Mouse (Mus musculus): ENCODE data around the gene Ankrd33b.

Gene Ankrd33b

DNA sequence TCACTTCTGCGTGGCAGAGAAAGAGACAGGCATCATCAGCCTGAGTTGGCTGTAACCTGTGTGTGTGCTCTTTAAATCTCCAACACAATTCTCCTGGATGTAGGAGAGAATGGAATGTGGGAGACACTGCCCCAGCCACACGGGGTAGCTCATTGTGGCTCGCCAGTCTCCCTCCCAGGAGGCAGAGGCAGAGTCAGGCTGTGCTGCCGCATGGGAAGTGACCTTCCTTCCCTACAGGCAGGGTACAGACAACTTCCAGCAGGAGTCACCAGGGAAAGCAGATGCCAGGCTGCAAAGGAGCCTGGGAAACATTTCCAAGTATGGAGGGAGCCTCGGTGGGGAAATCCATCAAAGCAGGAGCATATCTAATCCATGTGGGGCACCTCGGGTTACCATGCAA, 62.3 kb downstream of the Ankrd33b start:
- WGBS: 58% methylated on average over 6 of the region's 6 CpGs

DNA sequence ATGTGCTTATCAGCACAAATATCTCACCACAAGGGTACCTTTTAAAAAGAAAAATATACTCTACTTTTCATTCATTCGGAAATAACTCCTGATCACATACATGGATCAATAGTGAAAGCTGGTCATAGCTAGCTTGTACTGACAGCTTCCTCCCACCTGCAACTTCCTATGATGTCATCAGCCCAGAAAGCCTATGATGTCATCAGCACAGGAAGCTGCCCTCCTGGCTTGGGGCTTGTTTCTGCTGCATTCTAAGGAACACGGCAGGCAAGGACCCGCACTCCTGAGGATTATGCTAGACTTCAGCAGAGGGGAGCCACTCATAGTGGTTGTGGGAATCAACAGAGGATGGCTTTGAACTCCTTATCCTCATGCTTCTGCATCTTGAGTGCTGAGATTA, 63.2 kb downstream of the Ankrd33b start:
- 74% methylated on average over 3 of the region's 3 CpGs for WGBS

DNA sequence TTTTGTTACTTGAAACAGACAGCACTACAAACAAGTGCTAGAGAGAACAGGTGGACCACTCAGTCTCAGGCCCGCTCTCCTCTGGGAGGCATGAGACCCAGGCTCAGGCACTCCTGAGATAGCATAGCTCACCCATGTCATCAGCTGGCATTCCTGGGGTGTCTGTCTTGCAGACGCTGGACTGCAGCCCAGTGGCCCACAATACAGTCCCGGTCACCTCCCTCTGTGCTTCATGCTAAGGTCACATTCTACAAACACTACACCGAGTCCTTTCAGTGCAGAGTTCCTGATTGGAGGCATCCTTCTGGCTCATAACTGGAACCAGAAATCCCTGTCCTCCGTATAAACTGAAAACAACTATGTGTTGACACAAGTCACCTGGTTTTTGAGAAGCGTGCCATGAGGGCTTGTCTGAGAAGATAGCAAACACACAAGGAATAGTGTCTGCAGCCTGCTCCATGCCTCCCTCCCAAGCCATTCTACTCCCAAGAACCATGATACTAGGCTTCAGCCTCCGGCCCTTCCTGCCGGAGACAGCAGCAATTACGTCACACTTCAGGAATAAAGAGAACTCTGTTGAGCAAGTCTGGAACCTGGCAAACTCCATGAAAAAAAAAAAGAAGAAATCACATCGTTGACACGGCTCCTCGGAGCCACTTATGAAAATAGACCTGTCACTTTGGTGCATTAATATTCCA, 65.1 kb downstream of the Ankrd33b start:
- 63% methylated on average over 12 of the region's 12 CpGs for WGBS

DNA sequence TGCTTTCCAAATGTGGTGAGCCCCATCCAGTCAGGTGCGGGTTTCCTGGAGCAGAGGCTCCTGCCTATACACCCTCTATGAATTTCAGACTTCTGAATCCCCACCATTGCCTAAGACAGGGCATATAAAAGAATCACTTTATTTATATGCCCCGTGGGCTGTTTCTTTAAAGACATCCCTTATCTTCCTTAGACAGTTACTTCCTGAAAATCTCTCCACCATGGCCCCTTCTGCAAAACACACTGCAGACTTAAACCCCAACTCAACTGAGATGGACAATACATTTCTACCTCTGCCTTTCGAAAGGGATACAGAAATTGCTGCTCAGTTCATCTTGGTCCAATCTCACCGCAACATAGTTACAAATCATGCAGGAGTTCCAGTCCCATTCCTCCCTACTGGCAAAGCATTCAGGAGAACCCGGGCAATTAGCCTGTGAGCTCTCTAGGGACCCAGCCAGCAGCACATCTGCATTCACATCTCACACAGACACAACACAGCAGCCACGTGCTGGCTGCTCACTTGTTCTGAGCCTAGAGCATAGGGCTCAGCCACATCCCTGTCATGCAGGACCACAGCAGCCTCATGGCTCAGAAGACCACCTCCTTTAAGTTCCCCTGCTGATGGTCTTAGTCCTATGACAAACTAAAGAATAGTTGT, 68.1 kb downstream of the Ankrd33b start:
- 58% methylated on average over 6 of the region's 6 CpGs for WGBS

DNA sequence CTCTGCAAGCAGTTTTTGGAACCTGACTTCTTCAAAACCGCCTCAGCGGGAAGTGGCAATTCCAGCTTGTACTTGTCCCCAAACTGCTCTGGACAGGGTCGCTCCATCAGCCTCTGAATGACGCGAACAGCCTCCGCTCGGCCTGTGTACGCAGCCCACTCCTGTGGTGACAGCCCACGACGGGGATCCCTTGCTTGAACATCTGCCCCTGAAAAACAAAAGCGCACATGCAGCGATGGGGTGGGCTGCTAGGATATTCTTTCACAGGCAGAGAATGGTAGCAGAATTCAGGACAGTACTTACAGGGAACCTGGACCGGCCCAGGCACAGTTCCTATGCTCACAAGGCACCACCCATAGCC, 69.8 kb downstream of the Ankrd33b start:
- WGBS: 43% methylated on average over 13 of the region's 13 CpGs

DNA sequence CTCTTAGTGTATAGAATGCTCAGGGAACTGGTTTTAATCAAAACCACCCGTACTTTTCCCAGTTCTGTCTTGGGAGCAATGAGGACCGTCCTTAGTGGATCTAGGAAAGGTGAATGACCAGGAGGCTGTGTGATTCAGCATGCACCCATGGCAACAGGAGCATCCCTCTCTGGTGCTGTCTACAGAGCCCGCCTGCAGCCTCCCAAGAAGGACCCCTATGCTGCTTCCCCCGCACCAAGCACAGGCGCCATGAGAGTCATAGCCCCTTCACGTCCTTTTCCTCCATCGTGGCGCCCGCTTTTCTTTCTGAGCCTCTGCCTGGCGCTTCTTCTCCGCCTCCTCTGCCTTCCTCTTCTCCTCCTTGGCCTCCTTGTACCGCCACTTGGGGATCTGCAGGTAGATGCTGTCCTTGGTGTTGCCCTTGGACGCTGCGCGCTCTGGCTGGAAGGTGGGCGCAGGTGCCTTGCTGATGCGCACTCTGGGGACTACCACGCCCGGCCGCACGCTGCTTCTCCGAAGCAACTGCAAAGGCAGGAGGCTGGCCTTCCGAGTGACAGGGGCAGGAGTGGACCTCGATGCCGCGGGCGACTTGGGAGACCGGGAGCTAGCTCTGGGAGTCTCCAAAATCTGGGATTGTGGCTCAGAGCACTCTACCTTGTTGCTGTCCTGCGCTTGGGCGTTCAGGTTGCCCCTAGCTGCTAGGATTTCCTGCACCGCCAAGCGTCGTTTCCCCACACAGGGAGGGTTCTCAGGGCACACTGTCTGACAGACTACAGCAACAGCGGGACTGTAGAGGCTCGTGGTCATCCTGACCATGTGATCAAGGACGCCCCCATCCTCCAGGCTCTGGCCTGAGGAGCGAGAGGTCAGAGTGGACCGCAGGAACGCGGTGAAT, 70.4 kb downstream of the Ankrd33b start:
- WGBS: 35% methylated on average over 40 of the region's 40 CpGs

DNA sequence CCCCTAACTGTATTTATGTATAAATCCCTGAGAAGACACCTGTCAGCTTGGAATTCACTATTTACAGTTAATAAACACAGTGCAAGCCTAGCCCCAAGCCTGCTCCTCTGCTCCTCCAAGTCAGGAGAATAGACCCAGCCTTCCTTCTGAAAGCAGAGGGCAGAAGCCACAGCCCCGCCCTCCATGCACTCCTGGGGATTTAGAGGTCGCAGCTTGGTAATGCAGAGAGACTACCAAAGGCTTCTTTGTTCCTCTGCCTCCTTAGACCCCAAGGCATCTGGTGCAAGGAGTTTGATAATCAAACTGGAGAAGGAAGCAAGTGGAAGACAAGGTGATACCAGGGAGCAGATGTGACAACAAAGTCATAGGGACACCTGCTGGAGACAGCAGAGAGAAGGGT, 73.2 kb downstream of the Ankrd33b start:
- WGBS: 60% methylated on average over 2 of the region's 2 CpGs

DNA sequence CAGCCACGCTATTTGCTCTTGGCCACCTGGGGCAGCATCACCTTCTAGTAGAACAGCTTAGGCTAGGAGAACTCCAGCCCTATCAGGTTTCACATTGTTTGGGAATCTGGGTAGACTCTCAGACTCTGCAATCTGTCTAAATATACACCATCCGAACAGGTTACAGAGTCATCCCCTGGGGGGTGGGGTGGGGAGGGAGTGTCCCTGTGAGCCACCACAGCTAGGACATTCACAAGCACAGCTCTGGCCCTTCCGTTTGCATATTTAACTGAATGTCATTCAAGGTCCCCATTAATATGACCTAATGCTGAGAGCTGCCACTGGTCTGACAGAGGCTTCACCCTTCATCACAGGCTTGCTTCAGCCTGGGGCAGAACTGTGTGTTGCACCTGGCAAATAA, 74.9 kb downstream of the Ankrd33b start:
- WGBS: 59% methylated on average over 3 of the region's 3 CpGs

DNA sequence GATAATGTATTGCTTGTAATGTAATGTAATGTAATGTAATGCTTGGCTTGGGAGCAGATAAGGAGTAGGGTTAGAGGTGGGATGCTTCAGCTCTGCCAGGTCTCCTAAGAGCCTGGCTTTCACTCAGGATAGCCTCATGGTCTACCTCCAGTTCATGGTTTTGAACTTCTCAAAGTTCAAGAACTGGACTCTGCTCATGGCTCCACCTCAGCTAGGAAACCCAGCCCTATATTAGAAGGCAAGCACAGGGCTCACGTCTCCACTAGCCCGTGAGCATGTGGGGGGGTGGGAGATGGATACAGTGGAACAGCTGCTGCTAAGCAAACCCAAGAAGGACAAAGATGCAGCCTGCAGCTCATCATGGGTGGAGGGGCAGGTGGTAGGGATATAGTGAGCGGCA, 81.8 kb downstream of the Ankrd33b start:
- 76% methylated on average over 3 of the region's 3 CpGs for WGBS

DNA sequence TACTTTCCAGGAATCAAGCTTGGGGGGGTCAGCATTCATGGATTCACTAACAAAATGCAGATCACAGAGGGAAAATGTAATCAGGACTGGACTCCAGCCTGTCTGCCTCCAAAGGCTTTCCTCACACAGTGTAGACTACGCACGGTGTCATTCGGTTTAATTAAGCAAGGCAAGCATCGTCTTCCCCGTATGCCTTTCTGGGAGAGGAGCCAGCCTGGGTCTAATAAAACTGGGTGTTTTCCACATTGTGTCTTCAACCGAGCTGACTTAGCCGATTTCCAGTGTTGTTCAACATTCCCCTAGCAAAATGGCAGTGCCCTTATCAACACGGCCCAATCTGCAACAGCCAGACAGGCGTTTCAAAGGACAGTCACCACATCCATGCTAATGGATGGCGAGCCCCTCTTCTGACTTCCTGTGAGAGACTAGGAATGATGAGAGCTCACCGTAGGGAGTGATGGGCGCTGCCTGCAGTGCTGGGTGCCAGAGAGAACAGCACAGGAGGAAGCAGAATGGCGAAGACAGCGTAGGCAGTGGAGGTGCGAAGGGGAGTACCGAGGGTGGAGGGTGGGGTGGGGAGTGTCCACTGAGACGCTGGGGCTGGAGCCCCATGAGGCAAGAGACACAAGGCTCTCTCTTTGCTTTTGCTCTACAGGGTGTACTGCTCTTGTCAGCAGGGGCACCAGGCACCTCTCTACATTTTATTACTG, 82.4 kb downstream of the Ankrd33b start:
- 37% methylated on average over 17 of the region's 17 CpGs for WGBS

DNA sequence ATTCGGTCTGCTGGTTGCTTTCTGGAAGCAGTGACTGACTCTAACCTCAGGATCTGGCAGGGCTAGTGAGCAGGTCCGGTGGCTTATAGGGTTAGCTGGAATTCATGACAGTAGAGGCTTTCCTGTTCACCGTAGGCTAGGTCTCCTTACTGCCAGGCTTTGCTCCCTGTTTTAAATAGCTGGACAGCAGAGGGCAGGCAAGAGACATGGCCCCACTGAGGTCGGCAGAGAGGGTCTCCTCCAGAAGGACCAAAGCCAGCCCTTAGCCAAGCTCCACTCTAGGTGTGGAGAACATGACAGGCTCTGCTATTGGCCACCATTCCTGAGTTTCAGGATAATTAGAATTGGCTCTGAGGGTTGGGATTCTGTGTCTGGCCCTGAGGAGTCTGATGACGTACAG, 83.4 kb downstream of the Ankrd33b start:
- WGBS: 64% methylated on average over 5 of the region's 5 CpGs

DNA sequence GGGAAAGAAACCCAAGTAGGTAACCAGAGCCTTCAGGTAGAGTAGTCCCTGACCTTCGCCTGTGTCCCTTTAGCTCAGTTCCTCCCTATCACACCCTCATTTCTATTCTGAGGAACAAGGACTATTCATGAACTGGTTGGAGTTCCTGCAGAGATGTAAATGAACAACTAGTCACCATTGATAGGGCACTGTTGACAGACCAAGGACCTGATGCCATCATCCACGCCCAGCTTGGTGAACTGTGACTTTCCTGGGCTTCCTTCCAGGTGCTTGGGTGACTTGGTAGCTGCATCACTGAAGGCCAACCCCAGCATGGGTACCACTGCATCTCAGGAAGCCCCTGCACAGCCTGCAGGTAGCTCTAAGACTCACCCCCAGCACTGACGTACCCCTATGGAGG, 85.2 kb downstream of the Ankrd33b start:
- 93% methylated on average over 3 of the region's 3 CpGs for WGBS

DNA sequence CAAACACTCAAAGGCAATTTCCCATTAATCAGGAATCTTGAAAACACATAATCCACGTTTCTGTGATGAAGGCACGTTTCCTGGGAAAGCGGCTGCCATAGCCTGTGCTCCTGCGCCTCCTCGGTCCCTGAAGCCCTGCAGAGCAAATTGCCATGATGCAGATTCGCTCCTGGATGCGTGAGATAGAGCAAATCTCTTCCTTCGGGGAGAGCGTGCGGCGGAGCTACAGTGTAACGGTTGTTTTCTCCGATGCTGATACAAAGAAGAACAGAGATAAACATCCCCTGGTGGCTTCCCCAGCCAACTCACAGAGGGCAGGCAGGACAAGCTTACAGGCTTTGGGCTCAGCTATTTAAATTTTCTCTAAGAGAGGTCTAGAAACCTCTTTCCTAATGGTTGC, 85.7 kb downstream of the Ankrd33b start:
- WGBS: 89% methylated on average over 13 of the region's 13 CpGs

DNA sequence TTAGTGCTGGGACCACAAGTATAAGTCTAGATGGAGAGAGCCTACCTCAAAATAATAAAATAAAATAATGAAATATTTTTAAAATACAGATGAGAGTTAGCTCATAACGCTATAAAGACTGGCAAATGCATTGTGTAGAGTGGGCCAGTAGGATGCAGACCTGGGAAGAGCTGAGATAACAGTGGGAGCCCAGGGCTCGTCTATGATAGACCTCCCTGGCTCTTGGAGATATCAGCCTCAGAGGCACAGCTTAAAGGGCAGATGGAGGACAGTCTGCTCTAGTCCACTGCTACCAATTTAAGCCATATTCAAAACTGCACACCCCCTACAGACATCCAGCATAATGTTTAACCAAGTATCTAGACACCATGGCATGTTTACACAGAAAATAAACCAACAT, 86.8 kb downstream of the Ankrd33b start:
- WGBS: 93% methylated on average over 2 of the region's 2 CpGs

DNA sequence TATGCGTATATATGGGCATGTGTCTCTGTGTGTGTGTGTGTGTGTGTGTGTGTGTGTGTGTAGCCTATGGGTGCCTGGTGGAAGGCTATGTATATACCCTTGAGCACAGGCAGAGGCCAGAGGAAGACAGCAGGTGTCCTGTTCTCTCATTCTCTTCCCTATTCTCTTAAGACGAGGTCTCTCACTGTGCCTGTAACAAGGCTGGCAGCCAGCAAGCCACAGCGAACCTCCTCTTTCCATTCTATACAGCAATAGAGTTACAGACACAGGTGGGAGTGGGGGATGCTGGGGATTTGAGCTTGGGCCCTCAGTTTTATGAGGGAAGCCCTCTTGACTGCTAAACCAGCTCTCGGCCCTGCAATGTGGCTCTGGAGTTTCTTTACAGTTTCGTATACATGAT, 87.5 kb downstream of the Ankrd33b start:
- 91% methylated on average over 5 of the region's 5 CpGs for WGBS

DNA sequence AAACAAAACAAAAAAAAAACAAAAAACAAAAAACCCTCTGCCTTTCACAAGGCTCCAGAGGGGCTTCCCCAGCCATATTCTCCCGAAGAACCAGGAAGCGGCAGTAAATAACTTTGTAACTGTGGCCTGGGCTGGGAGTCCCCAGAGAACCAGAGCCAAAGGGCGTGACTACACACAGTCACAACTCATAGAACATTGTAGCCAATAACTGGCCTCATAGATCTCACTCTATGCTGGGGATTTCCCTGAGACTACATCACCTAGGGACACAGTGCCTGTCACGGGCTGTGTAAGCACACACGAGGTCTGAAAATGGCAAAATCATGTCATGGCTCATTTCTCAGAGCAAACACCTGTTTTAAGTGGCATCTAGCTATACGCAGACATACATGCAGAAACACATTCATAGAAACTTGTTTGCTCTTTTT, 87.9 kb downstream of the Ankrd33b start:
- WGBS: 82% methylated on average over 6 of the region's 6 CpGs

DNA sequence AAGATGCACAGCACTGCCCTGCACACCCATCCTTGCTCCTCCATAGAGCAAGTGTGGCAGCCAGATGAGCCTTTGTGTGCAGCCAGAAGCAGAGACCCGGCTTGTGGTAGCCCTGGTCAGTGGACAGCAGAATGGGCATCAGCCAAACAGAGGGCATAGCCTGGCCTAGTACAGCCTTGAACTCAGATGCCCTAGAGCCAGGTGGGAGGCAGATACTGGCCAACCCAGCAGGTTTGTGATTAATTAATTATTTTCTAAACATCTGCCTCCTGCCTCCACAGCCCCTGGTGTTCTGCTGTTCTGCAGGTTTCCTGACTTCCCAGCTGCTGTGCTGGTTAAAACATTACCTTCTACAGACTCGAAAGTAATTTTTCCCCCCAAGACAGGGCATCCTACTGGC, 88.4 kb downstream of the Ankrd33b start:
- 81% methylated on average over 2 of the region's 2 CpGs for WGBS

DNA sequence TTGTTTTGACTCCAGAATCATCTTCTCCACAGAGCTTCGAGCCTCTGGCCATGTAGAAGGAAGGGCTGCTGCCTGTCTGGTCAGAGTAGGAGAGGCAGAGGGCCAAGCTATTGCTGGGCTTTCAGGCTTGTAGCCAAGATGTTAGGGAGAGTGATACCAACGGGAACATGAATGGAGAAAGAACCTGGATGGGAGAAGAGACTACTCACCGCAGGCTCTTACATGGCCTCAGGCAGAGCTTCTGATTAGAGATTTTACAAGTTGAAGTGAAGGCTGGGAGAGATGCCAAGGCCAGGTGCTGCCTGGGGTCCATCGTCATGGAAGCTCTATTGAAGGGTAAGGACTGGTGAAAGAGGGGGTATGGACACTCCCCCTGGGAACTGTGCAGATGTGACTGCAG, 89.4 kb downstream of the Ankrd33b start:
- WGBS: 57% methylated on average over 4 of the region's 4 CpGs

DNA sequence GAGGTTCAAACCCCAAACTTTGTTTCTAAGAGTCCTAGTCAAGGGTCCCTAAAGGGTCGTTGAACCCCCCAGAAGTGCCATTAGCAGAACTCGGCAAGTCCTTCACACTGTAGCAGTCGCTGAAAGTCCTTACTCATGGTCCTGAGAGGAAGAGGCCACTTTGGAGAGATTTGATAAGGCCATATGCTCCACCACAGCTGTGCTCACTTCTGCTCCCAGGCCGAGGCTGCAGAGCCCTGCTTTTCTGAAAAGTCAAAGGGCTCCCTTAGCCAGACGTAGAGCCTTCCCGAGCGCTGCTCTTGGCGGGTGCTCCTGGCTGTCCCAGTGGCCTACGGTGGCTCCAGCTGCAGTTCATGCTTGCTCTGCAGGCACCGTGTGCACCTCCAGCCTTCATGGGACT, 94.0 kb downstream of the Ankrd33b start:
- 89% methylated on average over 10 of the region's 10 CpGs for WGBS

DNA sequence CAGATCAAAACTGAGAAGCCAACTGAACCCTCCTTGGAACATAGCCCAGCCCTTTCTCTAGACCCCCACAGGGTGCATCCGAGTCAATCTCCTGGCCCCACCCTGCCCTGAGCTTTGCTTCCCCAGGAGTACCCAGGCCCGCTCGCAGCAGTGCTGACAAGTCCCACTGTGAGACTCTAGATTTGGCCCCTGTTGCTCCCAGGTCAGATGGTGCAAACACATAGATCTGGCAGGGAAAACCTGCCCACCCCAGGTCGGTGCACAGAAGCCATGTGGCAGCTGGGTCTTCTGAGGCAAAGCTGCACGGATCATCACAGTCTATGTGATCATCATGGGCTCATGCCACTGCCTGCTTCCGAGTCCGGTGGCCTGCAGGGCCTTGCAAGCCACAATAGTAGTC, 94.8 kb downstream of the Ankrd33b start:
- 87% methylated on average over 7 of the region's 7 CpGs for whole genome bisulfite sequencing

DNA sequence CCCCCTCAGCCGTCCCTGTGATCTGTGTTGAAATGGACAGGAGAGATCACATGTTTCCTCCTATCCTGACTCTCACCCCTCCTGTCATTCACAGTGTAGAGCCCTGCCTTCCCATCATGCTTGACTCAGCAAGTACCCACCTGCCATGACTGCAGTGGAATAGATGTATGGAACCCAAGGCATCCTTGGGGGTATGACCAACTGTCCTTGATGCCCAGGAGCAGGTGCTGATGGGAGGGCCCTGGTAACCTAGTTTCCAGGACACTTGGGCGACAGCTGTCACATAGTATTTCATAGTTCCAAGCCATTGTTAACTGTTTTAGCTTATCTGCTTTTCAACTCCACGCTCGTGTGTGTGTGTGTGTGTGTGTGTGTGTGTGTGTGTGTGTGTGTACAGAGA, 98.0 kb downstream of the Ankrd33b start:
- WGBS: 90% methylated on average over 4 of the region's 4 CpGs

DNA sequence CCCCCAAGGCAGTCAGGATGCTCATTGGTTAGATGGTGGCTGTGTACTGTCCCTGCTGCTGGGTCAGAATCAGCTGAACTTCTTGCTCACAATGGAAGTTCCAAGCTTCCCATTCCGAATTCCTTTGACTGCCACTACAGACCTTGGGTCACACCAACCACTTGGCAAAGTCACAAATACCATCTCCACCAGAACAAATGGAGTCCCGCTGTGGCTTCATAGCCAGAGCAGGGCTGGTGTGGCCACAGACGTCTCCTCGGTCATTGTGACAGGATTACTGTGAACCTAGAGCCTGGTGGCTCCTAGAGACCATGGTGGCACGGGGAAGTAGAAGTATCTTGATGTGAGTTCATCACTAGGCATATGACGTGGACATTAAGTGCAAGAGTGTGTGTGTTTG, 99.4 kb downstream of the Ankrd33b start:
- 92% methylated on average over 6 of the region's 6 CpGs for WGBS
